Mouse (Mus musculus) thymus, postnatal 4 days (tissue): ENCODE data around the gene Slc6a21.
"Not testable (repeated sequence)": the region's sequence is repeated elsewhere in the genome, so short reads cannot be mapped to it uniquely, and the experiment has no call there.

Experiments
- DNase-seq: peaks from one replicate; pipeline ENCODE4 v3.0.0; 2021

The Slc6a21 gene

GRCm38 (mm10) chr7:45277136-45277760 is at the start of gene Slc6a21:
Gene Slc6a21 (plus strand): TSS chr7:45277513.
- DNase-seq, result peak; percentile 85

- DNase-seq, result no peak
Measured at GRCm38 (mm10) chr7:45228548-45228947, 48.8 kb upstream of the Slc6a21 start.

GRCm38 (mm10) chr7:45229046-45229445 is 48.3 kb upstream of the Slc6a21 start:
- no peak for DNase-seq

- DNase-seq, result no peak
Measured at GRCm38 (mm10) chr7:45229459-45230203, 47.7 kb upstream of the Slc6a21 start.

- DNase-seq, result no peak
Measured at GRCm38 (mm10) chr7:45231192-45231591, 46.1 kb upstream of the Slc6a21 start.

- DNase-seq, result no peak
Measured at GRCm38 (mm10) chr7:45231941-45232340, 45.4 kb upstream of the Slc6a21 start.

- no peak for DNase-seq
Measured at GRCm38 (mm10) chr7:45232716-45233465, 44.4 kb upstream of the Slc6a21 start.

- no peak for DNase-seq
Measured at GRCm38 (mm10) chr7:45233580-45234332, 43.6 kb upstream of the Slc6a21 start.

- no peak for DNase-seq
Measured at GRCm38 (mm10) chr7:45234333-45234841, 42.9 kb upstream of the Slc6a21 start.

- no peak for DNase-seq
Measured at GRCm38 (mm10) chr7:45234922-45235571, 42.3 kb upstream of the Slc6a21 start.

GRCm38 (mm10) chr7:45235656-45236180 is 41.6 kb upstream of the Slc6a21 start:
- DNase-seq, result no peak

GRCm38 (mm10) chr7:45237747-45238699 is 39.3 kb upstream of the Slc6a21 start:
- DNase-seq, result no peak

GRCm38 (mm10) chr7:45238723-45239496 is 38.4 kb upstream of the Slc6a21 start, which contains the start of gene Cd37:
Gene Cd37 (minus strand): TSS chr7:45239115.
- peak; percentile 86 for DNase-seq

GRCm38 (mm10) chr7:45240109-45240508 is 37.2 kb upstream of the Slc6a21 start:
- no peak for DNase-seq

GRCm38 (mm10) chr7:45240633-45241388 is 36.5 kb upstream of the Slc6a21 start, which contains the start of gene Slc6a16:
Gene Slc6a16 (plus strand): TSS chr7:45241085.
- DNase-seq, result no peak

GRCm38 (mm10) chr7:45241389-45241749 is 35.9 kb upstream of the Slc6a21 start:
- no peak for DNase-seq

- DNase-seq, result no peak
Measured at GRCm38 (mm10) chr7:45247666-45248065, 29.6 kb upstream of the Slc6a21 start.

- no peak for DNase-seq
Measured at GRCm38 (mm10) chr7:45253806-45254205, 23.5 kb upstream of the Slc6a21 start.

- not testable (repeated sequence) for DNase-seq
Measured at GRCm38 (mm10) chr7:45255822-45256221, 21.5 kb upstream of the Slc6a21 start.
